Mouse (Mus musculus) G1E (cell line): Measurements from ENCODE around the gene Hoxc10.

Source experiments
- CTCF ChIP-seq: IDR thresholded peaks from 2 replicates; pipeline ENCODE4 v1.5.1; 2012; ENCODE audit warnings: low read depth, low read length, inconsistent platforms, mixed read lengths
- GATA1 ChIP-seq: IDR thresholded peaks from 2 replicates; pipeline ENCODE4 v1.6.1; 2012; ENCODE audit warnings: borderline replicate concordance, low read length, inconsistent platforms, mixed read lengths
- POLR2AphosphoS5 ChIP-seq: IDR thresholded peaks from 2 replicates; pipeline ENCODE4 v1.6.1; 2012; ENCODE audit warnings: low read depth, low read length, inconsistent platforms; ENCODE audit not compliant: insufficient replicate concordance
- TAL1 ChIP-seq: conservative IDR thresholded peaks from 2 replicates; pipeline ENCODE4 v1.6.1; 2012; ENCODE audit warnings: low read depth, low read length, inconsistent platforms, mixed read lengths

DNA sequence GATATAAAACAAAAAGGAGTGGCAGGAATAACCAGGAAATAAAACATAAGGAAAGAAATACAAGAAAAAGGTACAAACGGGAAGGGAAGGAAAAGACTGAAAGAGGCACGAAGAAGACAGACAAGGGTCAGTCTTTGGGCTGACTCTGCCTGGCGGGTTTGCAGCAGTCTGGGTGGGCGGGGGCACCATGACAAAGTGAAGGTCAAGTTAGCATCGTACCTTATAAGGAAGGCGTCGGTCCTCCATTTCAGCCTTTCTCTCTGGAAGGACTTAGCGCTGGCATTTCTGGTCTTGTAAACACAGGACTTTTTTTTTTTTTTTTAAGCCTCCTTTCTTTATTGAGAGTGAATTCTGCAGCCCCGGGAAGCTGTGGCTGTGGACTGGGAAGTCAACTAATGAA, 19.3 kb upstream of the Hoxc10 start:
- TF ChIP-seq CTCF (no peak), GATA1 (no peak), TAL1 (no peak), POLR2AphosphoS5 (no peak)
